Mouse (Mus musculus): ENCODE measurements around the gene Fam13a. TPM values are rescaled to one million over a fixed set of nuclear protein-coding genes. Genes with fewer than 3 reads are reported as not detected.

Gene Fam13a
- total RNA-seq, 2 experiments from 2014 or later, result 17.5 to 17.9 TPM

- TF ChIP-seq CTCF (conservative IDR thresholded peaks at IDR 0.05), result no peak
- peak overlapping the region; percentile 70 for H3K4me3 ChIP-seq
Observed at GRCm38 (mm10) chr6:59023455-59024163, 740 bp downstream of the Fam13a start.

DNA sequence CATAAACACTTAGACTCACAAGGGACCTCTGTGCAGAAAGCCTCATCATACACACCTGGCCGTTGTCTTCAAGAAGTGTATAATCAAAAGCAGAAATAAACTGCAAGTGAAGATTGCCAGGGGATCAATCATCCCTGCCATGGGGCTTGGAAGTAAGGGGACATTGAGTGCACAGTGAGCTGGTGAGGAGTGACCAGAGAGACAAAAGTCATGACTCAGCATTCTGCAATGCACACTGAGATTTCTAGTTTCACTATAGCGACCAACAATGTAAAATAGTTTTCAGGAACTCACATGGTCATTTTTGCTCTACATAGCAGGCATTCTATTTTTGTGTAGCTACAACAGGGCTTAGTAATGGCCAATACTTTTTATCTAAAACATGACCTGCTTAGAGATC, 1.7 kb downstream of the Fam13a start:
- no peak for TF ChIP-seq CTCF (conservative IDR thresholded peaks at IDR 0.05)
- Histone ChIP-seq H3K4me3 (peak overlapping the region; percentile 70; the same call in 1 of the 2 replicates), H3K27ac (no peak overlapping the region)
- DNase-seq (ENCODE audit: low spot score in 2 of 2), result no peak

More at GRCm38 (mm10) chr6:59023455-59024163, 740 bp downstream of the Fam13a start:
- DNase-seq (ENCODE audit: low spot score in 2 of 2), result no peak
- peak overlapping the region; percentile 86 for H3K27ac ChIP-seq

GRCm38 (mm10) chr6:59020346-59020745, 4.0 kb downstream of the Fam13a start:
- TF ChIP-seq CTCF (conservative IDR thresholded peaks at IDR 0.05), result peak; percentile 76
- no peak for DNase-seq (ENCODE audit: low spot score in 2 of 2)
- no peak overlapping the region for H3K27ac ChIP-seq
- H3K4me3 ChIP-seq, result no peak overlapping the region

GRCm38 (mm10) chr6:59019847-59020246, 4.5 kb downstream of the Fam13a start:
- H3K4me3 ChIP-seq, result no peak overlapping the region
- H3K27ac ChIP-seq, result no peak overlapping the region
- DNase-seq (ENCODE audit: low spot score in 2 of 2), result no peak
- TF ChIP-seq CTCF (conservative IDR thresholded peaks at IDR 0.05), result no peak

- Histone ChIP-seq H3K4me3 (no peak overlapping the region), H3K27ac (no peak overlapping the region)
- TF ChIP-seq CTCF (conservative IDR thresholded peaks at IDR 0.05), result no peak
- DNase-seq (ENCODE audit: low spot score in 2 of 2), result no peak
Observed at GRCm38 (mm10) chr6:59016336-59016832, 8.0 kb downstream of the Fam13a start.

DNA sequence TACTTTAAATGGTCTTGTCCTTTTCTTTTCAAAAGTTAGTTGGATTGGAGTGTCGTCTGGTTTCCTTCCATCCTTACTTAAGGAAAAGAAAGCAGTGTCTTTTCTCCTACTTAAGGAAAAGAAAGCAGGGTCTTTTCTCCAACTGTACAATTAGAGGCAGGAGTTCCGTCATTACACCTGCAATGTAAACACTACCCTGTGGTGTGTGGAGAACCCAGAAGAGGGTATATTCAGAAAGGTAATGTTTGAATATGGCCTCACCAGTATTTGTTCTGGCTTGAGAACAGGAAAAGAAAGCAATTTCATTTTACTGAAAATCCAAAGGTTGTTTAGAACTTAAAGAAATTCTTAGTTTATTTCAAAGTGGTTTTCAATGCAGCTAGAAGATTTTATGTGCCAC, 9.6 kb downstream of the Fam13a start:
- no peak overlapping the region for H3K27ac ChIP-seq
- TF ChIP-seq CTCF (conservative IDR thresholded peaks at IDR 0.05), result no peak

DNA sequence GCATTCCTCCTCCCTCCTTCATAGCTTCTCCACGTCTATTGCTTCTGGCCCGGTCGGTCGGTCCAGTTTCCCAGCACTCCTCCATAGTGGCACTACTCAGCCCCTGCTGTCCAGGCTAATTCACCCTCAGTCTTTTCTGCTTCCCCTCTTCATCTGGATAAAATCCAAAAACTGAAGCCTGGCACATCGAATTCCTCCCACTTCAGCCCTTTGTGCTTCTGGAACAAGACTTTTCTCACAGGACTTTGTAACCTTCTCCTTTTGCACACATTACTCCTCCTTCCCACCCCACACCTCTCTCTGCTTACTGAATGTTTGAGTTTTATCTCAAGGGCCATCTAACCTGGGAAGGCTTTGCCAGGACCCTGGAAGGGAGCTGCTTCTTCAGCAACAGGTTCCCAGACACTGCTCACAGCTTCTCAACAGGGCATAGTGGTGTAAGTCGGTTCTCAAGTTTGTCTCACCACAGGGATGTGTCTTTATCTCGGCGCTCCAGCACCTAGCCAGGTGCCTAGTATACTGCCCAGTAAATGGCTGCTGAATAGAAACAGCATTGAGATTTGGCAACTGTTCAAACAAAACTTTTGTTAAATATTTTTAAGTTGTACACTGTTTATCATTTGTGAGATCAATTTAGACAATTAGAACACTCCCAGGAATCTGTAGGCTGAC, 10.1 kb downstream of the Fam13a start:
- DNase-seq (ENCODE audit: low spot score in 2 of 2), result no peak
- Histone ChIP-seq H3K4me3 (no peak overlapping the region), H3K27ac (no peak overlapping the region)
- TF ChIP-seq CTCF (conservative IDR thresholded peaks at IDR 0.05), result no peak

More for the DNA sequence above, 9.6 kb downstream of the Fam13a start:
- H3K4me3 ChIP-seq, result no peak overlapping the region
- no peak for DNase-seq (ENCODE audit: low spot score in 2 of 2)

DNA sequence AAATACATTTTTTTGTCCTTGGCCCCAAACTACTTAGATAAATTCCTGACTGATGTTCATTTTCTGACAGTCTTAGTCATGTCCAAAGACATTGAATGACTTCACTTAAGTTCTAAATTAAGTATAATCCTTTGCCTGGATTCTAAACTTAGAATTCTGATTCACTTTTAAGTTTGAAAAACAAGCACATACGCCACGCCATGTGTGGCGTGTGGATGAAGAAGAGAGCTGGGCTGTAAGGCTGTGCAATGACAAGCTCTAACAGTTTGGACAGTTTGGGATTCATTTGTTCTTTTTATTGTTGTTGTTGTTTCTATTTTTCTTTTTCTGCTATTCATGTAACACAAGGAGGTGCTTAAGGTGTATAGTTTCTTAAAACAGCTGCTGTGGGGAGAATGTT, 13.6 kb downstream of the Fam13a start:
- peak in 1 of 2 experiments; percentile 27 for DNase-seq (ENCODE audit: low spot score in 2 of 2)
- no peak for TF ChIP-seq CTCF (conservative IDR thresholded peaks at IDR 0.05)
- Histone ChIP-seq H3K27ac (peak overlapping the region; percentile 32; the same call in 1 of the 2 replicates), H3K4me3 (no peak overlapping the region)

- no peak overlapping the region for H3K27ac ChIP-seq
- no peak overlapping the region for H3K4me3 ChIP-seq
- TF ChIP-seq CTCF (conservative IDR thresholded peaks at IDR 0.05), result no peak
- DNase-seq (ENCODE audit: low spot score in 2 of 2), result no peak
Observed at GRCm38 (mm10) chr6:59004630-59005029, 19.7 kb downstream of the Fam13a start.

DNA sequence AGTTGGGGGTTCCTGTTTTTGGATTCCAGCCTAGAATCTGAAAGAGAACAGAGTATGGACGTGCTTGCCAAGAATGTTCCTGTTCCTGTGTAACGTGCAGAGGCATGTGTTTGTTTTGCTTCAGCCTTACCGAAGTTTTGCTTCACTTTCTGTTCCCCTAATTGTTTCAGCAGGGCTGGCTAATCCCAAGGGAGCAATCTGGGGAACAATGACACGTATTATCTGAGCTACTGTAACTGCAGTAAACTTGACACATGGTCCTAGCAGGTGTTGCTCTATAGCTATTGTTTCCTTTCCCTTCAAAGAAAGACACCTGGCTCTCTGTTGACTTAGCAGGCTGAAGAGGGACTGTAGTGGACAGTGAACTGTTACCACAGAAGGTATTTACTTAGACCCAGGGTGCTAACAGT, 25.3 kb downstream of the Fam13a start:
- DNase-seq (ENCODE audit: low spot score in 2 of 2), result no peak
- Histone ChIP-seq H3K4me3 (no peak overlapping the region), H3K27ac (peak overlapping the region; percentile 36; the same call in 1 of the 2 replicates)
- no peak for TF ChIP-seq CTCF (conservative IDR thresholded peaks at IDR 0.05)

DNA sequence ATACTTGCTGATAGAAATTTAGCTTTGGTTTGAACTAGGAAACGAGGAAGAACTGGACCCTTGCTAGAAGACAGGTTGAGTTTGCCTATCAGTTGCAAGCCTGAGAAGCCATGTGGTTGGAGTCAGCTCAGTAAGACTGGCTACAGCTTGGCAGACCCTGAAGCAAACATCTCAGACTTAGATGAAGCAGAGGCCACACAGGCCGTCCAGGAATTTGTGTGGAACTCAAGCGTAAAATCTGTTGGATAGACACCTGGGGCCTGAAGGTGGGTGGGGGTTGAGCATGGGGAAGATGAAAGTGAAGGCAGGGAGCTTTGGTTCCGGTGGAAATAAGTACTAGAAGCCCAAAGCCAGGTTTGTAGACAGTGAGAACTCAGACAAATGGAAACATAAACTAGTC, 25.8 kb downstream of the Fam13a start:
- Histone ChIP-seq H3K27ac (no peak overlapping the region), H3K4me3 (no peak overlapping the region)
- DNase-seq (ENCODE audit: low spot score in 2 of 2), result no peak
- no peak for TF ChIP-seq CTCF (conservative IDR thresholded peaks at IDR 0.05)

DNA sequence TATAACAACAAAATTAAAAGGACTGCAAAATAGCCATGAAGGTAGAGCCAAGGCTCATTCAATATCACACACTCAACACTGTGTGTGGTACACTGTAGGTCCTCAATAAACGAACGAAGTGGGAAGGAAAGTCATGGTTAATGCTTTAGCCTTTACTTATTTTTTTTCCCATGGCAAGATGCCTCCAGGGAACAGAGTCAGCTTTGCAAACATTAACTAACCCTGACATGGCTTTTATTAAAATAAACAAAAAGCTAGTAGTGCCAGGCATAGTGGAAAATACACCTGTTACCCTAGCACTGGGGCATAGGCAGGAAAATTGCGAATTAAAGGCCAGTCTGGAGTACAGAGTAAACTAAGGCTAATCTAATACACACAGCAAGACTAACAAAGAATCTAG, 35.2 kb downstream of the Fam13a start:
- no peak for DNase-seq (ENCODE audit: low spot score in 2 of 2)
- Histone ChIP-seq H3K4me3 (no peak overlapping the region), H3K27ac (no peak overlapping the region)
- TF ChIP-seq CTCF (conservative IDR thresholded peaks at IDR 0.05), result no peak

GRCm38 (mm10) chr6:58988706-58989105, 35.6 kb downstream of the Fam13a start:
- TF ChIP-seq CTCF (conservative IDR thresholded peaks at IDR 0.05), result no peak
- DNase-seq (ENCODE audit: low spot score in 2 of 2), result no peak
- Histone ChIP-seq H3K4me3 (no peak overlapping the region), H3K27ac (no peak overlapping the region)

All from layer of hippocampus, adult 2 months (tissue).